Mouse (Mus musculus) ovary, adult 18-20 months (tissue): ENCODE measurements at regions not wholly inside any gene's neighbourhood (a gene's known extent, or its start where the extent isn't known, plus 50 kb on each side); places are given as distances from the start of the nearest gene placed in this dataset.

Experiments
- DNase-seq: peaks from one replicate; pipeline ENCODE4 v3.0.0; 2022; ENCODE audit warnings: low spot score, mixed read lengths

DNA sequence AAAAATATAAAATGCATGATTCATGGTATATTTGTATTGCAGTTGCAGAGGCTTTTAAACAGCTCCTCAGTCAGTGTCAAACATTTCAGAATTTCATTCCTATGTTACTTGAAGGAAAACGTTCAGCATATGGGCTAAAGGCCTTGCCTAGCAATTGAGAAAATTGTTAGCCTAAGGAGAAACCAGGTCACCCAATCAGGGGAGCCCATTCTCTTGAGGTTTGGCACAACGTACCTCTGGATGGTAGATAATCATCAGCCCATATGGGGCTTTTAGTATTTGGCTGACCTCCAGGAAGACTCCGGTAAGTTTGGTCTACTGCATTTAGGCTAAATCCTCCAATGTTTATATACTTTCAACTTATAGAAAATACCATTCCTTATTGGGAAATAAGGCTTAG lies 168.7 kb upstream of the Pdcd1 start:
- no peak for DNase-seq

DNA sequence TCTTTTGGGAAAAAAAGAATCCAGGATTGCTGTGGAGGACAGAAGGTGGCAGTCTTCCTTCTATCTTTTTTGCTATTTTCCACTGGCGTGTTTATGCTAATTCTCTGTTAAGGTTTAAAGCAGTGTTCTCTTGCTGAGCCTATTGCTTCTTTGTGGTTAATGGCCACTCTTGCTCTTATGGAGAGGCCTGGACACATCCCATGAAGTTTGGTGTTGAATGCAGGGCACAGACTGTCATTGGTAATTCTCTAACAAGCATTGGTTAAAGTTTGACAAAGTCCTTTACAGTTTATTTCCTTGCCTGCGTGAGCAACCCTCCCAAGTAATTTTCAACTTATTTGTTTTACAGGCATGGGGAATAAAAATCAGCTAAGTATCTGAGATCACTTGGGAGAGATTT lies 165.1 kb upstream of the Pdcd1 start:
- no peak for DNase-seq

DNA sequence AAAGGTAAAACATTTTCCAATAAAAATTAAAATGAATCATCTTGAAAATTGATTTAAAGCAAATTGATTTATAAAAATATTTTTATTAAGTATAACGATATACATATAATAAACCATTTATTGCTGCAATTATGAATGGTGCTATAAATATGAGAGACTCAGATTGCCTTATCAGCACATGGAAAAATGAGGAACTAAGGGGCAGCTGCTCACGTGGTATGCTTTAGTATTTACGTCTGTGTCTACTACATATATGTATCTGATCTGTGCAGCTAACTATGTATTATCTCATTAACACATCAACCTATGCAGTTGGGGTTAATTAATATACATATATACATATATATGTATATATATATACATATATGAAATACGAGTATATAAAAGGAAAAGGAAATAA lies 156.6 kb upstream of the Pdcd1 start:
- no peak for DNase-seq

DNA sequence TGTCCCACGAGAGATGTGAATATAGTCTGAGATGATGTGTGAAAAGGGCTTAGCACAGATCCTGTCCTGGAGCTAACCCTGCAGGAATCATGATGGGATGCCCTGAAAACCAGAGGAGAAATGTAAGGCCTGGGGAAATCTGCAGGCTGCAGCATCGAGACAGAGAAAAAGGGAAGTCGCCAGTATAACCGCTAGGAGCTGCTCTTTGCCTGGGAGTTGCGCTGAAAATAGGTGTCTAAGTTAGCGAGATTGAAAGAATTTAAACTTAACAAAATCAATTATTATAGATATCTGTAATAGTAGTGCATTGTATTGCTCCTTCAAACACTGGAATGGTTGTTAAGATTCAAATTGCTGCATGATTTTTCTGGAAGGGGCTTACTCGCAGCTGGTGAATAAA lies 155.5 kb upstream of the Pdcd1 start:
- DNase-seq = no peak

DNA sequence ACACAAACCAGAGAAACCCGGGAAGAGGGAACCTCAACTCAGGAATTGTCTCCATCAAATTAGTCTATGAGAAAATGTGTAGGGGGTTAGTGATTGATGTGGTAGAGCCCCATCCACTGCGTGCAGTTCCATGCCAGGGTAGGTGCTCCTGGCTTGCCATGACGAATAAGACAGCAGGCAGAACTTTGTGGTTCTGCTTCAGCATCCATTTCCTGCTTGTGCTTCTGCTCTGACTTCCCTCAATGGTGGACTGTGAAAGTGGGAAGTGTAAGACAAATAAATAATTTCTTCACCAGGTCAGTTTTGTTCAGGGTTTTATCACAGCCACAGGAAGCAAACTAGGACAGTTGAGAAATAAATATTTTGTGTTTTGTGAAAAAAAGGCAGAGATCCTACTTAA lies 150.9 kb upstream of the Pdcd1 start:
- DNase-seq = no peak

DNA sequence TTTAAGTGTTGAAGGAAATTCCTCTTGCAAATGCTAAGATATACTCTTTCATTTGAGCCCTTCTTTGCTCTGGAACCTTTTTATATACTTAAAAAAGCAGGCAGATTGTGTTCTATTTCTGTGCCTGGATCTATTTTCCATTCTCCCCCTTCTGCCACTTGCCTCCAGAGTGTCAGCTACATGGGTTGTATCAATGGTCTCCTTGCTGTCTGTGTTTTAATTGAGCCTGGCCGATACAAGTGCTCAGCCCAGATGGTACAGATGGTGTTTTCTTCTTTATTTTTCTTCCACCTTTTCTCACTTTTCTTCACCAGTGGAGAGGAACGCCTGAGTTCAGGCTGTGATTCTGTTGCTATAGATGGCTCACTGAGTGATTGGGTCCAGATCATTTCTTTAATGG lies 131.5 kb upstream of the Pdcd1 start:
- DNase-seq = no peak

DNA sequence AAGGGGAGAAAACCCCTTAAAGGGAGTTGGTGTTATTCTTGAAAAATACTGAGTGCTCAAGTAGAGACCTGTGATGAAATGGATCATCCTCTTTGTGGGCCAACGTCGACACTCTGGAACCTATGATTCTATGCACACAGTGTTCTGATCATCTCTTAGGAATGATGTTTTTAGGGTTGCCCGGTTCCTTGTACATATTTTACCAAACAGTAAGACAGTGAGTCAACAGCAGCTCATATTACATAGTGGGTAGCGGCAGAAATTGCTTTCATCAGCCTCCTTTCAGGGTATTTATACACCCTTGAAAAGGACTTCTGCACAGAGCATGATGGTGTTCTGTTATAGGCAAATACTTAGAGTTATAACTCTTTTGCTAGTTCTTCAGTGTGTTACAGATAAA lies 97.6 kb upstream of the Pdcd1 start:
- DNase-seq = no peak

DNA sequence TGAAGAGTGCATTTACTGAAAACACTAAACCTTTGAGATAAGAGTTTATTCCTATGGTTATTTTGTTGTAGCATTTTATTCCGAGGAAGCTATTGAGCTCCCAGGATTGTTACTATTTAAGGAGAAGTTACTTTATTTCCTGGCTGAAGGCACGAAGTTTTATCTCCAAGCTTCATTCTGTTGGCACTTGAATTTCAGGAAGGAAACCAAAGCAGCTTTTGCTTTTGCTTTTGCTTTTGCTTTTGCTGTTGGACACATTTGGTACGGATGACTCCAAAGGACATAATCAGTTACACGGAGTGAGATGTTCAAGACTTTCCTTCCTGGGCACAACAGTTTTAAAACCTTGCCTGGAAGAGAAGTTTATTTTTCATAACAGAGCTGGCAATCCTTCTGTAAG lies 94.7 kb upstream of the Pdcd1 start:
- DNase-seq = no peak

DNA sequence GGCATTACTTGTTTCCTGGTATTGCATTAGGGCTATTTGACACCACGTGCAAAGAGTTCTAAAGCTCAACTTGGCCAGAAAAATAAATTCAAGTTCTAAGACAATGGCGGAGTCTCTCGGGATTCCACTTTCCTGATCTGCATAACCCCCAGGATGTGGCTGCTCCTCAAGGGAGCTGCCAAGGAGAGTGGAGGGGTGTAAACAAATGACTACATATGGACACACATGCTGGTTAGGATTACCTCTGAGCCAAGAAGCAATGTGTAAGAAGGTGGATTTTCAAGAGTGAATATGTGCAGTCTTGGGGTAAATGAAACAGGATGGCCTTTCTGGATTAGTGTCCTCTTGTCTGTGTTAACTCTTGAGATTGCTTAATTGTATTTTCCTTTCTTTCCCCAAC lies 88.2 kb upstream of the Pdcd1 start:
- DNase-seq = no peak

DNA sequence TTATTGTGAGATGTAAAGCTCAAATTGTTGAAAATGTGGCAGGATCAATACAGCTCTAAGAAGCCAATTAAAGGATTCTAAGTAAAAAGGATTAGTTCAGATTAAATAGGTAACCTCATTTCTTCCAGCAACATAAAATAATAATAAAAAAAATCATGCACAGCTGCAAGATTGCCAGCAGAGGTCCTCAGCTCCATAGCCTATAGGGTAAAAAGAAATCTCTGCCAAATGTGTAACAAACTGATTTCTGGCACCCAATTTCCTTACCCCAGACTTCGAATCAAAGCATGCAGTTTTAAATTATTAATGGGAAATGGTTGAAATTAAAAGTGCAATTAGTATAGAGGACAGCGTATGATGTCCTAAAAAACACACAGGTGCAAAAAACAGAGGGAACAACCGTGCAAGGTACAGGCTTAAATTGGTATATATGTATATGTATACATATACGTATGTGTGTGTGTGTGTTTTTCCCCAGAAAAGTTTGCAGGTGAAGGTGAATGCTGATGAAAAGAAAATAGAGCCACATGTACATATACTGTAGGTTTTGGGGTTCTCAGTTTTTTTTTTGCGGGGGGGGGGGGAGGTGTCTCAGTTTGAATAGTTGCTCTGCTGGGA lies 87.2 kb upstream of the Pdcd1 start:
- DNase-seq = no peak

DNA sequence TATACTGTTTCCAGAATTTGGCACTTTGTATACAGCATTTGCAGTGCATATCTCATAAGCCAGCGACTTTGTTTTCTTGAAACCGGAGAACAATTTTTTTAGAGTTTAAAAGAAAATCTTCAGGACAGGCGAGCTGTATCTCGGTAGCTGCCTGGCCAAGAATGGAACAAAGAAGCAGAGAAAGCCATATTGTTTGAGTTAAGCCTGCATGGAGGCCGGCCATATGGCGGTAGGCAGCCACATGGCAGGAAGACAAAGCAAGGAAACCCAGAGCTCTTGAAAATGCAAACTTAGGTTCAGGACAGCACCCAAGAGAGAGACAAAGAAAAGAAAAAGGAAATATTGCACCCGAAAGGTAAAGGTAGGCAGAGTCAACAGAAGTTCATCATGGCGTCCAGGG lies 84.4 kb upstream of the Pdcd1 start:
- DNase-seq = no peak
